Mouse (Mus musculus) subcutaneous adipose tissue, adult 2 months (tissue): ENCODE measurements around the gene Olfr160. TPM values are rescaled to one million over a fixed set of nuclear protein-coding genes. Genes with fewer than 3 reads are reported as not detected.

Source experiments
- polyA plus RNA-seq: library from polyadenylated mRNA; depleted of rRNA; stranded (reverse); fragments of >200 nt; gene quantifications from 2 replicates; pipeline ENCODE4 v1.2.3, GENCODE M21; 2012; ENCODE audit warnings: low replicate concordance; rRNA removed

Gene Olfr160
- not detected in 2 replicates for polyA plus RNA-seq

DNA sequence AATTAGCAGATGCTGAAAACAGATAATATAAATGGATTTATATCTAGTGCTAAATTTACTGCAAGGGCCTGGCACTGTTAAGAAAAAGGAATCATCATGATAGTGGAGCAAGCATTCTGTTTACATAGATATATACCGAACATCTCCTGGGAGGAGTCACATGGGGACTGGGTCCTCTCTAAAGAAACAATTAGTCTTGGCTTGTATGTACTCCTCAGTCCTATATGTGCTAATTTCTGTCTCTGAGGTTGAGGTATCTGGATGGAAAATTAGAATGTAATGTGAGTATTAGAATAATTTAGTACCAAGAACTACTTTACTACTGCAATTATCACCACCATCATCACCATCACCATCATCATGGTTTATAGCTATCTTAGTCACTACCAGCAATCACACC, at the start of gene Olfr160:
Gene Olfr160 (minus strand): TSS at position 101 of the 400 bp plus-strand sequence.

DNA sequence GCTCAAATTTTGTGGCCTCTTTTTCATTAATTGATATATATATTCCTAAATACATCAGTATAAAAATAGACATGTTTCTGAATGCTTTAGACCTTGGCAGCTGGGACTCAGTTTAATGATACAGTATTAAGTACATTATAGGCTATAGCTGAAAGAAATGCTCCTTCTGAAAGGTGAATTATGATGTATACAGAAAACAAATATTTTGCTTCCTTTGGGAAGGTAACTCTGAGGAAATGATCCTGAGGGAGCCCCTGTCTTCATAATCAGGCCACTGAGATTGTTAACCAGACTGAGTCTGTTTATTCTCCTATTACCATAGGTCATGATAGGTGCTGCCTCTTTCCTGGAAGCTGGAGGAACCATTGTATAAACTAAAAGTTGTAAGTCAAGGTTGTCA, 28.8 kb upstream of the Olfr160 start, which contains the start of gene Olfr874:
Gene Olfr874 (plus strand): TSS at position 301 of the 400 bp plus-strand sequence.

DNA sequence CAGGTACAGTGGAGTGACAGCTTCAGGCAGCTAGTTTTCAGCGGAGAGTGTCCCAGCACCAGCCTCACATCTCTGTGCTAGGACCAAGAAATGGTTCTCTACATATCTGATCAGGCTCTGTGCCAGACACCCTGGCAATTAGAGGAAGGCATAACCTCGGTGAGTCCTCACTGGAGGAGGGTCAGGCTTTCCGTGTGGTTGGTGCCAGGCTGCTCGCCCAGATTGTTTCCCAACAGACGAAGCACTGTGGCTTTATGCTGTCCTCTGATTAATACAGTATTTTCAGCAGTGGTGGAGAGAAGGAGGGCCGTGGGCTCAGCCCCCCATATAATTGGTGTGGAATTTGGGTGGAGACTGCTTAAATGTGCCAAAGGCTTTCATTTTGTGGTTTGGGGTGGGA, 46.9 kb downstream of the Olfr160 start, which contains the start of gene Panx3:
Gene Panx3 (minus strand): TSS at position 121 of the 400 bp plus-strand sequence.

Other genes starting within 250 kb of the Olfr160 start
- 11.5 and 26.4 TPM in 2 replicates for gene Msantd2, start 226.9 kb downstream of the Olfr160 start, polyA plus RNA-seq
- gene Esam, start 188.2 kb downstream of the Olfr160 start, polyA plus RNA-seq: 102 and 205 TPM in 2 replicates
- gene Vsig2, start 177.0 kb downstream of the Olfr160 start, polyA plus RNA-seq: 22.8 and 43.7 TPM in 2 replicates
- 4.0 and 4.5 TPM in 2 replicates for gene Nrgn, start 163.3 kb downstream of the Olfr160 start, polyA plus RNA-seq
- 11.2 and 16.4 TPM in 2 replicates for gene Siae, start 160.6 kb downstream of the Olfr160 start, polyA plus RNA-seq
- gene Spa17, start 102.5 kb downstream of the Olfr160 start, polyA plus RNA-seq: 0.77 and 0.95 TPM in 2 replicates
- gene Tbrg1, start 58.9 kb downstream of the Olfr160 start, polyA plus RNA-seq: 56.3 and 71.0 TPM in 2 replicates
- not detected in 2 replicates for gene Panx3, start 47.0 kb downstream of the Olfr160 start, polyA plus RNA-seq
- gene Olfr874, start 28.9 kb upstream of the Olfr160 start, polyA plus RNA-seq: not detected in 2 replicates
- gene Olfr875, start 55.6 kb upstream of the Olfr160 start, polyA plus RNA-seq: not detected in 2 replicates
- gene Olfr876, start 86.8 kb upstream of the Olfr160 start, polyA plus RNA-seq: not detected in 2 replicates
- 0.82 TPM in 1 of 2 replicates, not detected in the other for gene Olfr877, start 138.0 kb upstream of the Olfr160 start, polyA plus RNA-seq
- gene Olfr145, start 180.5 kb upstream of the Olfr160 start, polyA plus RNA-seq: not detected in 2 replicates
- gene Olfr878, start 201.6 kb upstream of the Olfr160 start, polyA plus RNA-seq: 0.44 TPM in 1 of 2 replicates, not detected in the other